Mouse (Mus musculus): Measurements from ENCODE around the gene Gm9803. TPM values are rescaled to one million over a fixed set of nuclear protein-coding genes. Genes with fewer than 3 reads are reported as not detected.

The Gm9803 gene
- polyA plus RNA-seq, 1 experiment: 22.2 TPM

GRCm38 (mm10) chr10:43527283-43528269 is 3.7 kb downstream of the Gm9803 start:
- Histone ChIP-seq H3K36me3 (ENCODE audit: control insufficient read depth, insufficient read depth, low read length) (peaks cover 12% of the 10 kb centered on the region), H3K4me1 (ENCODE audit: control insufficient read depth, insufficient read depth, insufficient read length) (no peaks in the 10 kb centered on the region), H3K4me3 (ENCODE audit: extremely low read depth, insufficient read depth, insufficient read length) (no peak overlapping the region), H3K27ac (ENCODE audit: insufficient read depth, low read length) (no peak overlapping the region), H3K27me3 (ENCODE audit: control insufficient read depth, insufficient read depth, low read length) (no peaks in the 10 kb centered on the region)
- TF ChIP-seq CTCF (IDR thresholded peaks at IDR 0.05; ENCODE audit: extremely low read depth, insufficient read depth, insufficient read length, insufficient replicate concordance) (no peak), POLR2A (IDR thresholded peaks at IDR 0.05; ENCODE audit: low read depth, low read length) (no peak)
- 76% methylated on average over 15 of the region's 15 CpGs for WGBS
- DNase-seq (ENCODE audit: low read depth in 1 of 2, low spot score in 2 of 2): no peak

- Histone ChIP-seq H3K4me1 (ENCODE audit: control insufficient read depth, insufficient read depth, insufficient read length) (no peaks in the 10 kb centered on the region), H3K27ac (ENCODE audit: insufficient read depth, low read length) (no peak overlapping the region), H3K4me3 (ENCODE audit: extremely low read depth, insufficient read depth, insufficient read length) (no peak overlapping the region), H3K36me3 (ENCODE audit: control insufficient read depth, insufficient read depth, low read length) (peaks cover 11% of the 10 kb centered on the region; the same call in 1 of the 2 replicates), H3K27me3 (ENCODE audit: control insufficient read depth, insufficient read depth, low read length) (no peaks in the 10 kb centered on the region)
- WGBS: 21% methylated on average over 1 of the region's 1 CpGs
- no peak for DNase-seq (ENCODE audit: low read depth in 1 of 2, low spot score in 2 of 2)
- TF ChIP-seq CTCF (IDR thresholded peaks at IDR 0.05; ENCODE audit: extremely low read depth, insufficient read depth, insufficient read length, insufficient replicate concordance) (no peak), POLR2A (IDR thresholded peaks at IDR 0.05; ENCODE audit: low read depth, low read length) (no peak)
Observed at GRCm38 (mm10) chr10:43534382-43534781, 10.5 kb downstream of the Gm9803 start.

- H3K4me1 ChIP-seq (ENCODE audit: control insufficient read depth, insufficient read depth, insufficient read length): no peaks in the 10 kb centered on the region; the same call in 1 of the 2 replicates
- H3K27ac ChIP-seq (ENCODE audit: insufficient read depth, low read length): no peak overlapping the region
- 92% methylated on average over 7 of the region's 7 CpGs for WGBS
- H3K27me3 ChIP-seq (ENCODE audit: control insufficient read depth, insufficient read depth, low read length): no peaks in the 10 kb centered on the region
- H3K36me3 ChIP-seq (ENCODE audit: control insufficient read depth, insufficient read depth, low read length): peaks cover 3% of the 10 kb centered on the region; the same call in 1 of the 2 replicates
- H3K4me3 ChIP-seq (ENCODE audit: extremely low read depth, insufficient read depth, insufficient read length): no peak overlapping the region
- no peak for TF ChIP-seq POLR2A (IDR thresholded peaks at IDR 0.05; ENCODE audit: low read depth, low read length)
- no peak for TF ChIP-seq CTCF (IDR thresholded peaks at IDR 0.05; ENCODE audit: extremely low read depth, insufficient read depth, insufficient read length, insufficient replicate concordance)
- no peak for DNase-seq (ENCODE audit: low read depth in 1 of 2, low spot score in 2 of 2)
Observed at GRCm38 (mm10) chr10:43537652-43538051, 13.8 kb downstream of the Gm9803 start.

GRCm38 (mm10) chr10:43538831-43539230 is 14.9 kb downstream of the Gm9803 start:
- no peak overlapping the region for H3K27ac ChIP-seq (ENCODE audit: insufficient read depth, low read length)
- H3K4me3 ChIP-seq (ENCODE audit: extremely low read depth, insufficient read depth, insufficient read length): no peak overlapping the region
- 95% methylated on average over 5 of the region's 5 CpGs for WGBS
- H3K36me3 ChIP-seq (ENCODE audit: control insufficient read depth, insufficient read depth, low read length): no peaks in the 10 kb centered on the region
- H3K27me3 ChIP-seq (ENCODE audit: control insufficient read depth, insufficient read depth, low read length): no peaks in the 10 kb centered on the region
- no peak for DNase-seq (ENCODE audit: low read depth in 1 of 2, low spot score in 2 of 2)
- H3K4me1 ChIP-seq (ENCODE audit: control insufficient read depth, insufficient read depth, insufficient read length): no peaks in the 10 kb centered on the region; the same call in 1 of the 2 replicates
- TF ChIP-seq POLR2A (IDR thresholded peaks at IDR 0.05; ENCODE audit: low read depth, low read length) (no peak), CTCF (IDR thresholded peaks at IDR 0.05; ENCODE audit: extremely low read depth, insufficient read depth, insufficient read length, insufficient replicate concordance) (no peak)

- WGBS: 24% methylated on average over 12 of the region's 12 CpGs
- TF ChIP-seq CTCF (IDR thresholded peaks at IDR 0.05; ENCODE audit: extremely low read depth, insufficient read depth, insufficient read length, insufficient replicate concordance) (no peak), POLR2A (IDR thresholded peaks at IDR 0.05; ENCODE audit: low read depth, low read length) (no peak)
- Histone ChIP-seq H3K36me3 (ENCODE audit: control insufficient read depth, insufficient read depth, low read length) (no peaks in the 10 kb centered on the region), H3K27ac (ENCODE audit: insufficient read depth, low read length) (no peak overlapping the region), H3K4me3 (ENCODE audit: extremely low read depth, insufficient read depth, insufficient read length) (peak overlapping the region; percentile 87; the same call in 1 of the 2 replicates), H3K27me3 (ENCODE audit: control insufficient read depth, insufficient read depth, low read length) (no peaks in the 10 kb centered on the region), H3K4me1 (ENCODE audit: control insufficient read depth, insufficient read depth, insufficient read length) (no peaks in the 10 kb centered on the region; the same call in 1 of the 2 replicates)
- no peak for DNase-seq (ENCODE audit: low read depth in 1 of 2, low spot score in 2 of 2)
Observed at GRCm38 (mm10) chr10:43539746-43540310, 15.9 kb downstream of the Gm9803 start.

GRCm38 (mm10) chr10:43540442-43541152 is 16.7 kb downstream of the Gm9803 start, which contains the start of gene 1700021F05Rik:
1700021F05Rik (minus strand) TSS chr10:43540994.
- peak within 1 kb of the TSS; percentile 53; the same call in 1 of the 2 replicates for H3K27ac ChIP-seq (ENCODE audit: insufficient read depth, low read length)
- WGBS: 1% methylated on average over 41 of the region's 56 CpGs
- H3K36me3 ChIP-seq (ENCODE audit: control insufficient read depth, insufficient read depth, low read length): no peaks in the 10 kb centered on the region
- DNase-seq (ENCODE audit: low read depth in 1 of 2, low spot score in 2 of 2): peak; percentile 89 to 94
- no peaks in the 10 kb centered on the region for H3K27me3 ChIP-seq (ENCODE audit: control insufficient read depth, insufficient read depth, low read length)
- peak; percentile 89 for TF ChIP-seq CTCF (IDR thresholded peaks at IDR 0.05; ENCODE audit: extremely low read depth, insufficient read depth, insufficient read length, insufficient replicate concordance)
- TF ChIP-seq POLR2A (IDR thresholded peaks at IDR 0.05; ENCODE audit: low read depth, low read length): peak; percentile 67
- H3K4me1 ChIP-seq (ENCODE audit: control insufficient read depth, insufficient read depth, insufficient read length): no peaks in the 10 kb centered on the region; the same call in 1 of the 2 replicates
- peak within 1 kb of the TSS; percentile 87 for H3K4me3 ChIP-seq (ENCODE audit: extremely low read depth, insufficient read depth, insufficient read length)

All from spleen, adult 2 months (tissue).